Mouse (Mus musculus): ENCODE measurements around the gene Mrpl28.
A peak's percentile ranks its signal among the peaks of the same experiment; 100 is the strongest.

Mrpl28 gene

DNA sequence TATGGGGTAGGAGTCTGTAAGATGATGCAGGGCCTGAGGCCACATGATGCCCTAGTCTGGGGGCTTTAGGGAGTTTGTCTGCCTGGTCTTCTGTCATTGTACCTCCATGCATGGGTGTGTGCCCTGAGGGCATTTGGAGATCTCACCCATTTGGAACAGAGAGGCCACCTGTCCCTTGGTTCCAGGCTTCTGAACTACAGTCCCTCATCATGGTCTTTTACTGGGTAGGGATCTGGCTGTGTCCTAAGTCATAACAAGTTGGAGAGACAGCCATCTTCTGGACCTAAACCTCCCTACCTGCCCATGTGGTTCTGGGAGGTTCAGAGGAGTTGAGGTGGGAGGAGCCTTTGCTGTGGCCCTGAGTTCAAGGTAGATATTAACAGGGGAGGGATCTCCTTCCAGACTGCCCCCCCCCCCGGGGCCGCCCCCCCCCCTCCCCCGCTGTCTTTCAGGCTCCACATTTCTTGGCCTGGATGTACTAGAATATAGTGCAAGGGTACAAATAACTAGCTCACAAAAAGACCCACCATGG is 7.3 kb upstream of the Mrpl28 start:
- DNase-seq (ENCODE audit: low spot score in 2 of 2): no peak

DNA sequence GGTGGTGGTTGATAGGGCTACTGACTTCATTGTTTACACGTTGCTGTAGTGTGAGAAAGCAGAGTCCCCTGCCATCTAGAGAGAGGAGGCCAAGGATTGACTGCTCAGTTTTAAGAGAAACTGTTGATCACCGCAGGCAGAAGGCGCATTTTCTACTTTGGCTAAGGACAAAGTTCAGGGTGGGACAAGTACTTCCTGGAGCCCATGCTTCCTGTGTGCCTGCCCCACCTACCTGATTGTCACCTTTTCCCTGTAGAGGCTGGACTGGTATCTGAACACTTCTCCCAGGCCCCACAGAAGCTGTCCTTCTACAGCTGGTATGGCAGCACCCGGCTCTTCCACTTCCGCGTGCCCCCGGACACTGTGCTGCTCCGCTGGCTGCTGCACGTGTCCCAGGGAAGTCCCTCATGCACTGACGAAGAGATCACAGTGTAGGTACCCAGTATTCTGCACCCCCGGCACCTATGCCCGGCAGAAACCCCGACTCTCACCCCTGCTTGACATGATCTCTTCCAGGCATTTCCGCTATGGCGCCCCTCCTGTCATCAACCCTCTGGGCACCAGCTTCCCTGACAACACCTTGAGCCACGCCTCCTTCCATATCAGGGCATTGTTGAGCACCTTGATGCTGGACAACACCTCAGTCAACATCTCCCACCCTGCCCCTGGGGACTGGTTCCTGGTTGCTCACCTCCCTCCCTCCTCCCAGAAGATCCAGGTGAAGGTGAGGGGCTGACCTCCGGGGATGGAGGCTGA is 6.6 kb upstream of the Mrpl28 start:
- no peak for DNase-seq (ENCODE audit: low spot score in 2 of 2)

DNA sequence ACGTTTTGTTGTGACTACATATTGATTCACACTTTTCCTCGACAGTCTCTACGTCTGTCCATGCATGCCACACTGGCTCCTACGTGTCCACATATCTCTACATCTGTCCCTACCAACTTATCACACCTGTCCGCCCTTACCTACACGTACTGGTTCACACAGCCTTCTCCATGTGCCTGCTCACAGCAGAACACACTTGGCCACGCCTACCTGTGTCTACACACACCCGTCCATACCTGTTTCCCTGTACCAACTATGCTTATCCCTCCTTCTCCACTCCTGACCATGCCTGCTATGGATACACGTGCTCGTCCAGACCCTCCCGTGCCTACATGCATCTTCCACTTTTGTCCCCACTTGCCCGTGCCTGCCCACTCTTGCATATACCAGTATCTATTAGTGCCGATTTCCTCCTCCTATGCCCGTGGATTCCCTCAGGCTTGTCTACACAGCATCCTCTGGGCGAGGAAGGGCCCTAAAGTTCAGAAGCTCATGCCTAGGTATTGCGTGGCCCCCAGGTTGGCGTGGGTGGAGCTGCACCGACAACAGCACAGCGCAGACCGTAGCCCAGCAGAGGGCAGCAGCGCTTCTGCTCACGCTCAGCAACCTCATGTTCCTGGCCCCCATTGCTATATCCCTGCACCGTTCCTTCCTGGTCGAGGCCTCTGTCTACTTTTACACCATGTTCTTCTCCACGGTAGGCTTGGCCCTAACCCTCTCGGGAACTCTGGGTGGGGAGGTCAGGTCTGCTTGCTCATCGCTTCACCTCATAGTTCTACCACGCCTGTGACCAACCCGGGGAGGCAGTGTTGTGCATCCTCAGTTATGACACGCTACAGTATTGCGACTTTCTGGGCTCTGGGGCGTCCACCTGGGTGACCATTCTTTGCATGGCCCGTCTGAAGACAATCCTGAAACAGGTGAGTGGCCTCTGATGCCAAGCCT is 3.3 kb upstream of the Mrpl28 start:
- peak in 1 of 2 experiments; percentile 44 for DNase-seq (ENCODE audit: low spot score in 2 of 2)

DNA sequence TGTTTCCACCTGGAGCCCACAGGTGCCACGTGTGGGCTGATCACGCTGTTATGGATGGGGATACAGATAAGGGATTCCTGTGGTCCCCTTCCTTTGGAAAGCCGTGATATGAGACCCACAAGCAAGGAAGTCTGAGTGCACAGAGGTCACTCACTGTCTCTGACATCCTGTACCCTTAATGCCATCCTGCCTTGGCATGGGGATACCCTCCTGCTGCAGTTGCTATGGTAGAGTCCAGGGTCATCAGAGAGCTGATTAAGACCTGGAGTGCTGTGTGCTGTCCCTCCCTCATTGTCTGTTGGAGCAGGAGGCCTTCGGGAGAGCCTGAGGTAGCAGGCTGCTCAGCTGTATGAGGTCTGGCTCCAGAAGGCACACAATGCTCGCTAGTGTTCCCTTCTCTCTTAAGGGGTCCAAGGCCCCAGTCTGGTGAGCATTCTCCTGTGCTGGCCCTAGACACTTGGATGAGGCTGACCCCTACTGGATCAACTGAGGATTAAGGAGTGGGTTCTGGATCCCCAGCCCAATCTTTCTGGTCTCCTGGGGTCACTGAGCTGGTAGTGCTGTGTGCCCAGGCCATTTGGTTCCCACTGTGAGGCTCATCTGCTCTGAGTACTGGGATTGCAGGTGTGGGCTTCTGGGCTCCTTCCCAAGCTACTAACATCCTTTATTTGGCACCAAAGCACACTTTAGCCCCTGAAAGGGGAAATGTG is 714 bp upstream of the Mrpl28 start:
- no peak for DNase-seq (ENCODE audit: low spot score in 2 of 2)

DNA sequence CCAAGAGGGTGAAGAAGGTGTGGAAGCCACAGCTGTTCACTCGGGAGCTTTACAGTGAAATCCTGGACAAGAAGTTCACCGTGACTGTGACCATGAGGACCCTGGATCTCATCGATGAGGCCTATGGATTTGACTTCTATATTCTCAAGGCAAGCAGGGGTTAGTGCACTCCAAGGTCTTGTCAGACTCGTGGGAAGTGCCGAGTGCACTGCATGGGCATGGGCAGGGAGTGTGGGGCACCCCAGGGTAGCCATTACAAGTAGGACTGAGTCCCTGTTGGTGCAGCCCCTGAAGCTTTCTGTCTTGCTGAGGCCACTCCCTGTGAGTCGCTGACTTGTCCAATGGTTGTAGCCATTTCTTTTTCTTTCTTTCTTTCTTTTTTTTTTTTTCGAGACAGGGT is 1.3 kb downstream of the Mrpl28 start:
- DNase-seq (ENCODE audit: low spot score in 2 of 2): no peak

DNA sequence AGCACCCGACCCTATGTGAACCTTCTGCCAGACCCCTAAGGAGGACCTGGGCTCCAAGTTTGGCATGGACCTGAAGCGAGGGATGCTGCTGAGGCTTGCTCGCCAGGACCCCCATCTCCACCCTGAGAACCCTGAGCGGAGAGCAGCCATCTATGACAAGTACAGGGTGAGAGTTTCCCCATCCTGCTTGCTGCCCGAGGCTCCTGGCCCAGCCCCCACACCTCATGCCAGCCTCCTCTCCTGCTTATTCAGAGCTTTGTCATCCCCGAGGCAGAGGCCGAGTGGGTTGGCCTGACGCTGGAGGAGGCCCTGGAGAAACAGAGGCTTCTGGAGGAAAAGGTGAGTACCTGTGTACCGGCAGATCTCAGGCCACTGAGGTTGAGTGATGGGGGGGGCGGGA is 1.9 kb downstream of the Mrpl28 start:
- DNase-seq (ENCODE audit: low spot score in 2 of 2): no peak

DNA sequence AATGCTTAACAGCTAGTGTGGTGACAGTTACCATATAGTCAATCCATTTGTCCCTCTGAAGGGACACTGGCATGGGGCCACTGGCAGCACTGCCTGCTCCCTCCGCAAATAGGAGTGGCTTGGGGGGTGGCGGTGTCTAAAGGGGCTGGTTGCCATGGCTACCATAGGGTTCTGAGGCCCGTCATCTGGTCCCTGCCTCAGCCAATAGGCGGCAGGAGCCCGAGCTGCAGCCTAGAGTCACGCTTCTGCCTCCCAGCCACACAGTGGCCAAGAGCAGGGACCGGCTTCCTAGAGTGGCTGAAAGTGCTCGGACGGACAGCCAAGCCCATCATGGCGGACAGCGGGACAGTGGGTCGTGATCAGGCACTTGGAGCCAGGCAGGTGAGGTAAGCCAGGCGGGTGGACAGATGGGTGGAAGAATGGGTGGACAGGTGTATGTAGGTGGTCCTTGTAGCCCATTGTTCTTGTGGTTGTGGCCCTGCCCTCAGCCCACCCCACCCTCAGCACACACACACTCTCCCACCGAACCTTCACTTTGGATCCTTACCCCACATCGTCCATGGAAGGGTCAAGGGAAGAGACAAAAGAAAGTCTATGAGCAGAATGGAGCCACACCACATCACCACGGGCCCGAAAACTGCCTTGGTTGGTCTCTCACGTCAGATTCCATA is 7.9 kb downstream of the Mrpl28 start:
- DNase-seq (ENCODE audit: low spot score in 2 of 2): no peak

DNA sequence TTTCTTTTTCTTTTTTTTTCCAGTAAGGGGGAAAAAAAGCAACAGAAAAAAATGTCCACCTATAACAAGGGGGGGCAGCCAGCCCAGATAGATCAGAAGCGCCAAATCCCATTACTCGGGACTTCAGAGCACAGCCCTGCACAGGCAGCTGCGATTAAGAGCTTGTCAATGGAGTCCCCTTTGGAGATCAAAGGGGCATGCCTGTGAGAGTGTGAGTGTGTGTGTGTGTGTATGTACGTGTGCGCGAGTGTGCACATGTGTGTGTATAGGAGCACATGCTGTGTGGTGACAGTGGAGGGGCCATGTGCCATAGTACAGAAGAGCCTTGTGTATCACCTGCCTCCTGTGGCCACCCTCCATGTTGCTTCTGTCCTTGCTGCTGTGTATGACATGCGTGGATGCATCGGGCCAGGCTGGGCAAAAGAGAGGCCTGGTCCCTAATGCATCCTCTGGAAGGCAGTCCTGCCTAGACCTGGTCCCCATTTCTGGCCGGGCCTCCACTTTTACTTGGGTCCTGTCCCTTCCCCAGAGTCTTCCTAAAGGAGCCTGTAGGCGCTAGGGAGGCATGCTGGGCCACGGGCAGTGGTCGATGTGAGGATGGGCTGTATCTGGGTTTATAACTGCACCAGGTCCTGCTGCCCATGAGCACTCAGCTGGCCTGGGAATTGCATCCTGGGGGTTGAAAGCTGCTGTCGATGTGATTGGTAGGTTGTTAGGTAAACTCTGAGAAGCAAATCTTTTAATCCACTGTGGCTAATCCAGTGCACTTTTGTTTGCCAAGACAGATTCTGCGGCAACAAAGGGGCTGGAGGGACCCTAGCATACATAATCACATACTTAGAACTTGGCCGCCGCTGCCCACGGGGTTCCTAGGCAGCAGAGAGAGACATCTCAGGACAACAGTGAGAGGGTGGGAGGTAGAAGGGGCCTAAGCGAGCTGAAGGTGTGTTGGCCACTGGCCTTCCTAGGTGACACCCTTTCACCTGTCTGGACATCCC is 8.9 kb downstream of the Mrpl28 start:
- DNase-seq (ENCODE audit: low spot score in 2 of 2): no peak

DNA sequence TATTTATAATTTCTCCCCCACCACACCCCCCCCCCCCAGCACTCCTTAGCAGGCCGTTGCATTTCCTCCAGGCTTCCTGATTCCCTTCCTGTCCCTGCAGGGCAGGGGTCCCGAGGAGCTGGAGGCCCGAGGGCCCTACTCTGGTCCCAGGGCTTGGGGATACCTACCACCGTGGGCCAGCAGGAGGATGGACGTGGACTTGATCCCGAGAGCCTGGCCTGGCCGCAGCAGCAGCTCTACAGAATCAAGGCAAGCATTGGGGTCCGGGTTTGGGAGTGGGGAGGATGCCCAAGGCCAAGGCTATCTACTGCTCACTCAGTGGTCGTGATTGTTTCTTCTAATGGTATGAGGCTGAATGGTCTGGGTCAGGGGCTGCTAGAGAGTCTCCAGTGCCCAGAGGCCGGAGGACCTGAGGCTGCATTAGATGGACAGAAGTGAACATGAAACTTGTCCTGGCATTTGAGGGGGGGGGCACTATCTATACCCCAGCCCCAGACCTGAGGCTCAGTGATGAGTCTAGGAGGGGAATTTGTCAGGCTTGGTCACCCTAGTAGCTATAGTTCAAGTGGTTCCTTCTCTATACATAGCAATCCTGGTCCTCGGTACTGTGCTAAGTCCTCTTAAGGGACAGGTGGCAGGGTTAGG is 13.9 kb downstream of the Mrpl28 start:
- no peak for DNase-seq (ENCODE audit: low spot score in 2 of 2)

DNA sequence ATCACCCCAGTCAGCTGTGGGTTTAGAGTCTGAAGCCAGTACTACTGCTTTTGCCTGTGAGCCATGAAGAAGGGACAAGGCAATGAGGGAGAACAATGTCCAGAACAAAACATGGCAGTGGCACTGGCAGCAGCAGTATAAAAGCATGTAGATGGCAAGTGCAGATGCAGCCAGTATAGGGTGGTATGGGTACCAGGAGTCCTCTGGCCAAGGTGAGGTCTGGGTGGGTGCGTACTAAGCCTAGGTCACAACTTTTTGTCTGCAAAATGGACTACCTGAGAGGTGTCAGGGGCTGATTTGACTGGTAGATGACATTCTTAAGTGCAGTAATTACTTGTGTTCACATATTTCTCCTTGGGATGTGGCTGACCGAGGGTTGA is 14.4 kb downstream of the Mrpl28 start:
- DNase-seq (ENCODE audit: low spot score in 2 of 2): no peak

DNA sequence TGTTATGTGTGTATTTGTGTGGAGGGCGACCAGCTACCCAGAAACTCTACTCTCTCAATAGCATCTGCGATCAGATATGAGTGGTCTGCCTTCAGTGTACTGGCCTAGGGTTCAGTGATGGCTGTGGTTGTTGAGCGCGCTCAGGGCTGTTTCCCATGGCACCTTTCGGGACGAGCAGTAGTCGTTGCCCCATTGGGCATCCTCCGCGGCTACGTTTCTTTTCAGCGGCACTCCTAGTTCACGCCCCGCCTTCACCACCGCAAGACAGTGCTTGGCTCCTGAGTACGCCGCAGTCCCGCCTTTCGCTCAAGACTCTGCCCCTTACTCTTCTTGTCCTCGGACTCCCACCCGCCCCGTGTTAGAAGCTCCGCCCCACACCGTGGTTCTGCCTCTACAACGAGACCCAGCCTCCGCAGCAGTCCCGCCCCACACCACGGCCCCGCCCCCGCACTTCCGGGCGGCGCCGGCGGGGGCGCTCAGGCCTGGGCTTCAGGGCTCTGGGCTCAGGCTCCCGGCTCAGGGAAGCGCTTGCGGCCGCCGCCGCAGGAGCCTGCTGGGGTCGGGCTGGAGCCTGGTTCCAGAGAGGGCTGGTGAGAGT is 15.0 kb downstream of the Mrpl28 start, which contains the start of gene Axin1:
Gene Axin1, plus strand, starts transcription at position 450 of the 598 bp plus-strand sequence.
- DNase-seq (ENCODE audit: low spot score in 2 of 2): peak; percentile 83 to 96

DNA sequence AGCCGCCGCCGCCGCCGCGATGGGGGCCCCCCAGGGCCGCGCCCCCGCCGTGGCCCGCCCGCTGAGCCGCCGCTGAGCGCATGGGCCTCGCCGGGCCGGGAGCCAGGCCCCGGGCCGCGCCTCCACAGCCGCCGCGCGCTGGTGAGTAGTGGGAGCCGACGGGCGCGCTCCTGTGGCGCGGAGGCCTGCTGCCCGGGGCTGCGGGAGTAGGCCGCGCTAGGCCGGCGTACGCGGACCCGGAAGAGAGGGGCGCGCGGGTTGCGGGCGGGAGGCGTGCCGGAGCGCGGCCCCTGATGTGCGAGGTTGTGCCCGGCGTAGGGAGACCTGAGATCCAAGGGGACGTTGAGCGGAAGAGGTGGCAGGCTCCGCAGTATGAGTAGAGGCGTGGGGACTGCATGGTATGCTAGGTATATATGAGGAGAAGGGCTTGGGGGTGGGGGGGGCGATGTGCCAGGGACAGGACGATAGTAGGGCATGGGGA is 15.6 kb downstream of the Mrpl28 start:
- DNase-seq (ENCODE audit: low spot score in 2 of 2): no peak

DNA sequence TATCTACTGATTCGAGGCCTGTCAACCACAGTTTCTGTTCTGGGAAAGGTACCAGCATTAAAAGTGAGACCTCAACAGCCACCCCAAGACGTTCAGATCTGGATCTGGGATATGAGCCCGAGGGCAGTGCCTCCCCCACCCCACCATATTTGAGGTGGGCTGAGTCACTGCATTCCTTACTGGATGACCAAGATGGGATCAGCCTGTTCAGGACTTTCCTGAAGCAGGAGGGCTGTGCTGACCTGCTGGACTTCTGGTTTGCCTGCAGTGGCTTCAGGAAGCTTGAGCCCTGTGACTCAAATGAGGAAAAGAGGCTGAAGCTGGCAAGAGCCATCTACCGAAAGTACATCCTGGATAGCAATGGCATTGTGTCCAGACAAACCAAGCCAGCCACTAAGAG is 19.5 kb downstream of the Mrpl28 start:
- no peak for DNase-seq (ENCODE audit: low spot score in 2 of 2)

DNA sequence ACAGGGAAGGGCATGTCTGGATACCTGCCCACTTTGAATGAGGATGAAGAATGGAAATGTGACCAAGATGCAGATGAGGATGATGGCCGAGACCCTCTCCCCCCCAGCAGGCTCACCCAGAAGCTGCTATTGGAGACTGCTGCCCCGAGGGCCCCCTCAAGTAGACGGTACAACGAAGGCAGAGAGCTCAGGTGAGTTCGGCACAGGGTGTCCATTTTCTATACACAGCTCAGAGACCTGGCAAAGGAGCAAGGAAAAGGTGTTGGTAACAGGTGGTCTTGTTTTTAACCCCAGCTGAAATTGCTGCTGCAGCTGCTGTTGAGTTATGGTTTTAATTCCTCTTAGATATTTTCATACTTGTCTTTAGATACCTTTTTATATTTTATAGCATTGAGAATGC is 20.1 kb downstream of the Mrpl28 start:
- DNase-seq (ENCODE audit: low spot score in 2 of 2): no peak

DNA sequence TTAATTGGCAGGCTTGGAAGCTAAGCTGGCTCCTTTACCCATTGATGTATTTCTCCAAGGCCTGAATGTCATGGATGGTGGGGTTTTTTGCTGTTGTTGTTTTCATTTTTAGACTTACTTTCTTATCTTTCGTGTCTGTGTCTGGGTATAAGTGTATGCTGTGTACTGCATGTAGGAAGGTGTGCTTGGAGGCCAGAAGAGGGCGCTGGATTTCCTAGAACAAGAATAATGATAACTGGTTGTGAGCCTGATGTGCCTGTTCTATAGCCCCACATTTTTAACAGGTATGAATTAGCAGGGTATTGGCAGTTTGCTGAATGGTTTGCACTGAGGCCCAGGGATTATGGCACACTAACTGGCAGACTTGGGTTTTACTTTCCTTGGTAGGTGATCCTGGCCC is 25.8 kb downstream of the Mrpl28 start:
- DNase-seq (ENCODE audit: low spot score in 2 of 2): no peak

DNA sequence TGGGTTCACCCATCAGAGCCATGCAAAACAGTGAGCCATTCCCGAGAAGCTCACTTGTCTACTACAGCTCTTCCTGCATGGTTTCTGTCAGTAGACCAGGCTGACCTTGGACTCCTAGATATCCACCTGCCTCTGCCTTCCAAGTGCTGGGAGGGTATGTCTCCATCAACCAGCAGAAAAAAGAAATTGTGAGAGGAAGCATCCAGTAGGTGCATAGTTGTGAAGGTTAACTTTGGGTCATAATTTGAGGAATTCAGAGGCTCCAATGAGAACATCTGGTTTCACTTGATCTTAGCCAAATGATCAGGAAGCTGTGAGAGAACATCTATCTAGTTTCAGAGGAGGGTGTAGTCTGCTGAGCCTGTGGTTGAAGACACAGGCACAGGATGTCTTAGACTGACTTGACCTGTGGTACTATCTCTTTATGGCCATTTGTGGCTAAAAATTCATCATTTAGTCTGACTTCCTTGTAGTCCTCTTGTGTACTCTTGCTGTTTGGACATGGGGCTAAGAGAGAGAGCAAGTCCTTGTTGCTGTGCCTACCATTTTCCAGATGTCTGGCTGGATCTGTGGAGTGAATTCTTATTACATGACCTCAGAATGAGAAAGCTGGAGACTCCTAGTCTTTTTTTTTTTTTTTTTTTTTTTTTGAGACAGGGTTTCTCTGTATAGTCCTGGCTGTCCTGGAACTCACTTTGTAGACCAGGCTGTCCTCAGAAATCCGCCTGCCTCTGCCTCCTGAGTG is 28.8 kb downstream of the Mrpl28 start:
- no peak for DNase-seq (ENCODE audit: low spot score in 2 of 2)

DNA sequence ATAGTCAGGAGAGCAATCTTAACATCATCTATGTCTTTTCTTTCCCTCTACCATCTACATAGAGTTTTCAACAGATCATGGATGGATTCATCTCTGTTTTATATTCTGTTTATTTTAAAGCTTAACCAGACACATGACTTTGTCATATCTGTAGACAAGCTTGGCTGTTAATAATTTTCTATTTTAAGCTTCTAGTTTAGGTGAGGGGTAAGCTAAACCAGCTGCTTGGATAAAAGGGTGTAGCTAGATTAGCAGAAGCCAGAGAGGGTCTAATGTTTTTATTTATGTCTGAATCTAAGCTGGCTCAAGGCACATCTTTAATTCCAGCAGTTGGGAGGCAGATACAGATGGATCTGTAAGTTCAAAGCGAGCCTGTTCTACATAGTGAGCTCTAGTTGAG is 39.4 kb downstream of the Mrpl28 start:
- DNase-seq (ENCODE audit: low spot score in 2 of 2): no peak

DNA sequence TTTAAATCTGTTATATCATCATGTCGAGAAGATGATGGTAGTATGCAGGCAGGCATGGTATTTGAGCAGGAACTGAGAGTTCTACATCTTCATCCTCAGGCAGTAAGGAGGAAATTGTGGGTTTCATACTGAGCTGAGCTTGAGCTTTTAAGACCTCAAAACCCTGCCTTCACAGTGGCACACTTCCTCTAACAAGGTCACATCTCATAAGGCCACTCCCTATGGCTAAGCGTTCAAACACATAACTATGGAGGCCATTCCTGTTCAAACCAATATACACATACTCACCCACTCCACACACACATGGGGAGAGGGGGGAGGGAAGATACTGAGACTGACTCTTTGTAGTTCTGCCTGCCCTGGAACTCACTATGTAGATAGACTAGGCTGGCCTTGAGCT is 44.7 kb downstream of the Mrpl28 start:
- DNase-seq (ENCODE audit: low spot score in 2 of 2): no peak
